Mouse (Mus musculus): ENCODE results near the gene Josd2. TPM values are rescaled to one million over a fixed set of nuclear protein-coding genes. Genes with fewer than 3 reads are reported as not detected.

Gene Josd2
- 85.6 and 99.2 TPM in 2 replicates for polyA plus RNA-seq (2012; rRNA removed)

GRCm38 (mm10) chr7:44467811-44468411 is at the start of gene Josd2:
Josd2 (plus strand) TSS chr7:44467980.
- no peaks in the 10 kb centered on the region; the same call in 1 of the 2 replicates for H3K36me3 ChIP-seq (ENCODE audit: control insufficient read depth, insufficient read depth, low read length)
- peaks cover 7% of the 10 kb centered on the region; the same call in 1 of the 2 replicates for H3K27me3 ChIP-seq (ENCODE audit: control insufficient read depth, insufficient read depth, low read length)
- 0 out of 2 replicates have a peak within 1 kb of the TSS, but pooled peaks have one; percentile 4 for H3K27ac ChIP-seq (ENCODE audit: insufficient read depth, low read depth, low read length)
- H3K4me3 ChIP-seq (ENCODE audit: low read depth, low read length), result peak within 1 kb of the TSS; percentile 81
- TF ChIP-seq CTCF (IDR thresholded peaks at IDR 0.05; ENCODE audit: extremely low read depth, insufficient read length, insufficient replicate concordance, low read depth, low read length) (no peak), POLR2A (IDR thresholded peaks at IDR 0.05; ENCODE audit: low read depth, low read length) (peak; percentile 56)
- H3K4me1 ChIP-seq (ENCODE audit: control insufficient read depth, insufficient read depth, insufficient read length, low read length), result peaks cover 12% of the 10 kb centered on the region
- WGBS, result under 1% methylated on average over 42 of the region's 42 CpGs

DNA sequence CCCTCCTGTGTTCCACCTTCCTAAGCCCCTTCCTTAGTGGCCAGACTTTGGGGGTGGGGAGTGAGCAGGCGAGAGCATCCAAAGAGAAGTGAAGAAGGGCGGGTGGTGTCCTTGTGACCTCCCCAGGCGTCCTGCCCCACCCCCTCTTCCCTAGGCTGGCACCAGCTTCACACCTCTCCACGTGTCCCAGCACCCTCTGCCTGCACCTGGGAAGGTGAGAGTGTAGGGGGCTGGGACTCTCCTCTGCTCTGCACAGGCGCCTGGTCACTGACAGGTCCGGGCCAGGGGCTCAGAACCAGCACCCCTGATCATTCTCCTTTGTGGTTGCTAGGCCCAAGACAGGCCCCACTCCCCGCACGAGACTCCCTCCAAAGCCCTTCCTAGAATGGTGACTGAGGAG is 40.1 kb upstream of the Josd2 start:
- Histone ChIP-seq H3K4me3 (ENCODE audit: low read depth, low read length) (no peak overlapping the region), H3K36me3 (ENCODE audit: control insufficient read depth, insufficient read depth, low read length) (no peaks in the 10 kb centered on the region), H3K27me3 (ENCODE audit: control insufficient read depth, insufficient read depth, low read length) (peaks cover 31% of the 10 kb centered on the region), H3K27ac (ENCODE audit: insufficient read depth, low read depth, low read length) (no peak overlapping the region), H3K4me1 (ENCODE audit: control insufficient read depth, insufficient read depth, insufficient read length, low read length) (no peaks in the 10 kb centered on the region)
- TF ChIP-seq POLR2A (IDR thresholded peaks at IDR 0.05; ENCODE audit: low read depth, low read length), result no peak
- no peak for TF ChIP-seq CTCF (IDR thresholded peaks at IDR 0.05; ENCODE audit: extremely low read depth, insufficient read length, insufficient replicate concordance, low read depth, low read length)
- 18% methylated on average over 8 of the region's 8 CpGs for WGBS

DNA sequence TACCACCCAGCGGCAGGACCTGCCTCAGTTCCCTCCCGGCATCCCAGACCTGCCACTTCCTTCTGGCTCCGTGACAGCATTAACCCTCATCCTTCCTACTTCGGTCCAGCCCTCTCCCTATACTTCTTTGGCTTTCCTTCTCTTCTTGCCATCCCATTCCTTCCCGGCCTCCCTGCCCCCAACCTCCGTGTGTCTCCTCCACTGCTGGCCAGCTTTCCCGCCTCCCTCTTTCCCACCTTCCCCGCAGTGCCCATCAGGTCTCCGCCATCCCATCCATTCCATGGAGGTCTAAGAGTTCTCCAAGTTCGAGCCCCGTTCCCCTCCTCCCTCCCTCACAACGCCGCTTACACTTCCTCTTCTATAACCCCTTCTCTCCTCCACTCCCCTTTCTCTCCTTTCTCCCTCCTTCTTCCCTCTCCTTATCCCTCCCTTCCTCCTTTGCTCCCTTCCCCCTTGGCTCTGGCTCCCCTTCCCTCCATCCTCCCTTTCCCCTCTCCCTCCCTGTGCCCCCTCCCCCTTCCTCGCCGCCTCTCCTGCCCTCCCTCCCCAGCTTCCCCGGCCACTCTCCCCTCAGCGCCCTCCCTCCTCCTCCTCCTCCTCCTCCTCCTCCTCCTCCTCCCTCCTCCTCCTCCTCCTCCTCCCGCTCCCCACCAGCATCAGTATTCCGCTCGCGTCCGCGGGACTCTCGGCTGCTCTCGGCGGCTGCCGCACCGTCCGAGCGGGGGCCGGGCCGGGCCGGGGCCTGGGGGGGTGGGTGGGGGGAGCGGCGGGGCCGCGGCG is 39.4 kb upstream of the Josd2 start:
- WGBS, result 7% methylated on average over 17 of the region's 38 CpGs
- Histone ChIP-seq H3K4me1 (ENCODE audit: control insufficient read depth, insufficient read depth, insufficient read length, low read length) (no peaks in the 10 kb centered on the region), H3K27me3 (ENCODE audit: control insufficient read depth, insufficient read depth, low read length) (peaks cover 32% of the 10 kb centered on the region), H3K4me3 (ENCODE audit: low read depth, low read length) (no peak overlapping the region), H3K27ac (ENCODE audit: insufficient read depth, low read depth, low read length) (no peak overlapping the region), H3K36me3 (ENCODE audit: control insufficient read depth, insufficient read depth, low read length) (no peaks in the 10 kb centered on the region)
- TF ChIP-seq CTCF (IDR thresholded peaks at IDR 0.05; ENCODE audit: extremely low read depth, insufficient read length, insufficient replicate concordance, low read depth, low read length), result no peak
- TF ChIP-seq POLR2A (IDR thresholded peaks at IDR 0.05; ENCODE audit: low read depth, low read length), result no peak

DNA sequence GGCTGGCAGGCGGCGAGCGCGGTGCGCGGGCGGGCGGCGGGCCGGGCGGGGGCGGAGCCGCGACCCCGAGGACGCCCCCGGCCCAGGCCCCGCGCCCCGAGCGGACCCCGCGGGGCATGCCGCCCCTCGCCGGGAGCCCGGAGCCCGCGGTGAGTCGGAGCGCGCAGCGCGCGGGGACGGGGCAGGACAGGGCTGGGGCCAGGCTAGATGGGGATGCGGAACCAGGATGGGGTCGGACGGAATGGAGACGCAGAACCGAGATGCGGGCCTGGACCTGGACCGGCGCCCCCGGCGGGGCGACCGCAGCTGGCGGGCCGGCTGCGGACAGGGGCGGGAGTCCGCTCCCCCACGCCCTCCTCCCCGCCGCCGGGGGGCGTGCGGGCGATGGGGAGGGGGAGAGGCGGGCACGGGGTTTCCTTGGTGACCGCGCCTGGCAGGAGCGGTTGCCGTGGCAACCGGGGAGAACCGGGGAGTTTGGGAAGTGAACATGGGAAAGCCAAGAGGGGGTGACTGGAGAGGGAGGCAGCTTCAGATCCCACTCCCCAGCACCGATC is 38.7 kb upstream of the Josd2 start, which contains the start of gene Lrrc4b:
TSS of gene Lrrc4b (plus strand) at position 51 of the 554 bp plus-strand sequence.
- no peaks in the 10 kb centered on the region for H3K4me1 ChIP-seq (ENCODE audit: control insufficient read depth, insufficient read depth, insufficient read length, low read length)
- WGBS, result 2% methylated on average over 51 of the region's 69 CpGs
- H3K27ac ChIP-seq (ENCODE audit: insufficient read depth, low read depth, low read length), result no peak within 1 kb of the TSS
- H3K4me3 ChIP-seq (ENCODE audit: low read depth, low read length), result 0 out of 2 replicates have a peak within 1 kb of the TSS, but pooled peaks have one; percentile 3
- H3K36me3 ChIP-seq (ENCODE audit: control insufficient read depth, insufficient read depth, low read length), result no peaks in the 10 kb centered on the region
- peaks cover 34% of the 10 kb centered on the region for H3K27me3 ChIP-seq (ENCODE audit: control insufficient read depth, insufficient read depth, low read length)
- TF ChIP-seq CTCF (IDR thresholded peaks at IDR 0.05; ENCODE audit: extremely low read depth, insufficient read length, insufficient replicate concordance, low read depth, low read length), result no peak
- TF ChIP-seq POLR2A (IDR thresholded peaks at IDR 0.05; ENCODE audit: low read depth, low read length), result no peak

- 6% methylated on average over 30 of the region's 32 CpGs for WGBS
- H3K27me3 ChIP-seq (ENCODE audit: control insufficient read depth, insufficient read depth, low read length), result peaks cover 34% of the 10 kb centered on the region
- H3K27ac ChIP-seq (ENCODE audit: insufficient read depth, low read depth, low read length), result no peak overlapping the region
- no peaks in the 10 kb centered on the region for H3K36me3 ChIP-seq (ENCODE audit: control insufficient read depth, insufficient read depth, low read length)
- H3K4me3 ChIP-seq (ENCODE audit: low read depth, low read length), result no peak overlapping the region
- H3K4me1 ChIP-seq (ENCODE audit: control insufficient read depth, insufficient read depth, insufficient read length, low read length), result no peaks in the 10 kb centered on the region
- TF ChIP-seq CTCF (IDR thresholded peaks at IDR 0.05; ENCODE audit: extremely low read depth, insufficient read length, insufficient replicate concordance, low read depth, low read length) (no peak), POLR2A (IDR thresholded peaks at IDR 0.05; ENCODE audit: low read depth, low read length) (no peak)
These were observed 38.0 kb upstream of the Josd2 start for GRCm38 (mm10) chr7:44429534-44430488.

- WGBS, result 70% methylated on average over 6 of the region's 6 CpGs
- Histone ChIP-seq H3K27ac (ENCODE audit: insufficient read depth, low read depth, low read length) (no peak overlapping the region), H3K36me3 (ENCODE audit: control insufficient read depth, insufficient read depth, low read length) (no peaks in the 10 kb centered on the region), H3K4me3 (ENCODE audit: low read depth, low read length) (no peak overlapping the region), H3K27me3 (ENCODE audit: control insufficient read depth, insufficient read depth, low read length) (peaks cover 27% of the 10 kb centered on the region), H3K4me1 (ENCODE audit: control insufficient read depth, insufficient read depth, insufficient read length, low read length) (no peaks in the 10 kb centered on the region)
- TF ChIP-seq CTCF (IDR thresholded peaks at IDR 0.05; ENCODE audit: extremely low read depth, insufficient read length, insufficient replicate concordance, low read depth, low read length) (no peak), POLR2A (IDR thresholded peaks at IDR 0.05; ENCODE audit: low read depth, low read length) (no peak)
These were observed 35.2 kb upstream of the Josd2 start for GRCm38 (mm10) chr7:44432550-44432949.
